Mouse (Mus musculus) lung, adult 2 months (tissue): ENCODE measurements at regions not wholly inside any gene's neighbourhood (a gene's known extent, or its start where the extent isn't known, plus 50 kb on each side); places are given as distances from the start of the nearest gene placed in this dataset.

Experiments
- CTCF ChIP-seq: fragments of 200-500 bp; IDR thresholded peaks from 2 replicates; pipeline ENCODE4 v1.5.1; 2011; ENCODE audit warnings: mild to moderate bottlenecking, low read length, control low read depth; ENCODE audit not compliant: insufficient read depth
- POLR2A ChIP-seq: fragments of 200-500 bp; IDR thresholded peaks from 2 replicates; pipeline ENCODE4 v1.6.1; 2011; ENCODE audit warnings: low read depth, mild to moderate bottlenecking, control low read depth, low read length, borderline replicate concordance; ENCODE audit errors: extremely low read depth

- TF ChIP-seq POLR2A = no peak
- TF ChIP-seq CTCF = no peak
These were observed 176.1 kb upstream of the Klf7 start for GRCm38 (mm10) chr1:64298188-64298587.
